Mouse (Mus musculus) intestine, embryonic 14.5 days (tissue): ENCODE results near the gene Alox12b. TPM values are rescaled to one million over a fixed set of nuclear protein-coding genes. Genes with fewer than 3 reads are reported as not detected.

Source experiments
- ATAC-seq: fragments of 200-750 bp; cut with Nextera tagmentation; replicated peaks from 2 replicates; pipeline ENCODE4 v1.8.0; 2017; ENCODE audit warnings: low read depth, moderate number of reproducible peaks, moderate TSS enrichment, moderate library complexity; ENCODE audit not compliant: low FRiP score, low TSS enrichment
- DNase-seq: peaks from one replicate; pipeline ENCODE4 v3.0.0-alpha.2; 2018; ENCODE audit warnings: low spot score
- H3K27ac ChIP-seq: fragments of 300-500 bp; sonication (generic); 2 replicates; pipeline ENCODE4 v1.5.1; 2014; ENCODE audit warnings: low read depth, mild to moderate bottlenecking, control low read depth
- H3K27me3 ChIP-seq: fragments of 300-500 bp; sonication (generic); replicated peaks from 2 replicates; pipeline ENCODE4 v1.6.1; 2014; ENCODE audit warnings: low read length, control low read depth; ENCODE audit not compliant: control insufficient read depth, insufficient read depth
- H3K36me3 ChIP-seq: fragments of 300-500 bp; sonication (generic); 2 replicates; pipeline ENCODE4 v1.6.1; 2014; ENCODE audit warnings: low read length, control low read depth; ENCODE audit not compliant: control insufficient read depth, insufficient read depth
- H3K4me1 ChIP-seq: fragments of 300-500 bp; sonication (generic); replicated peaks from 2 replicates; pipeline ENCODE4 v1.6.1; 2014; ENCODE audit warnings: low read length, control low read depth, mixed read lengths; ENCODE audit not compliant: control insufficient read depth, insufficient read depth
- H3K4me2 ChIP-seq: fragments of 300-500 bp; sonication (generic); 2 replicates; pipeline ENCODE4 v1.6.1; 2014; ENCODE audit warnings: low read length
- H3K4me3 ChIP-seq: fragments of 300-500 bp; sonication (generic); 2 replicates; pipeline ENCODE4 v1.5.1; 2014; ENCODE audit warnings: low read depth, low read length, control low read depth, mixed read lengths
- H3K9ac ChIP-seq: fragments of 300-500 bp; sonication (generic); 2 replicates; pipeline ENCODE4 v1.6.1; 2014; ENCODE audit warnings: mild to moderate bottlenecking, low read length
- H3K9me3 ChIP-seq: fragments of 300-500 bp; sonication (generic); 2 replicates; pipeline ENCODE4 v1.6.1; 2016; ENCODE audit warnings: low read length, control low read depth; ENCODE audit not compliant: control insufficient read depth
- WGBS: fragments of 180-500 bp; shearing (Covaris S2); extraction: QIAGEN DNeasy Blood & Tissue Kit; methylation state at CpG from one replicate; pipeline ENCODE4 v1.1.7; 2014; 5-methylcytosine and 5-hydroxymethylcytosine counted together
- polyA plus RNA-seq: library from polyadenylated mRNA; unstranded; fragments of >200 nt; fragmentation: Nextera tagmentation; extraction: Ambion mirVana; gene quantifications from 2 replicates; pipeline ENCODE4 v1.2.1, GENCODE M21; 2014

Gene Alox12b
- polyA plus RNA-seq, 1 experiment from 2014 or later: 0.28 TPM

GRCm38 (mm10) chr11:69114018-69114417, 42.8 kb upstream of the Alox12b start:
- Histone ChIP-seq H3K9me3 (no peaks in the 10 kb centered on the region), H3K4me3 (no peak overlapping the region), H3K4me1 (peaks cover 11% of the 10 kb centered on the region), H3K27me3 (0 out of 2 replicates have a peak, but pooled peaks cover 6% of the 10 kb centered on the region), H3K36me3 (peaks cover 3% of the 10 kb centered on the region; the same call in 1 of the 2 replicates), H3K4me2 (no peak overlapping the region), H3K9ac (no peak overlapping the region), H3K27ac (no peak overlapping the region)
- ATAC-seq (no peak), DNase-seq (no peak)
- 68% methylated on average over 3 of the region's 3 CpGs for WGBS

DNA sequence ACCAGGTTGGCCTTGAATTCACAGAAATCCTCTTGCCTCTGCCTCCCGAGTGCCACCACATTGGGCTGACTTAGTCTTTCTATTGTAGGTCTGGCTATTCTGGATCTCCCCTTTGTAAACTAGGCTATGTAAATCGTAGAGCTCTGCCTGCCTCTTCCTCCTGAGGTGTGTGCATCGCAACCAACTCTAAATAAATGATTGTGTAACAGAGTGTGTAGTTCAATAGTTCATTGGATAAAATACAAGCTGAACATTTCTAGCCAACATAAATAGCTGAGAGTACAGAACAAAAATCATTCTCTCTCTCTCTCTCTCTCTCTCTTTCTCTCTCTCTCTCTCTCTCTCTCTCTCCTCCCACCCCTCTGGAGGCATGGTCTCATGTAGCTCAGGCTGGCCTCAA, 42.2 kb upstream of the Alox12b start:
- Histone ChIP-seq H3K9me3 (no peaks in the 10 kb centered on the region), H3K4me3 (no peak overlapping the region), H3K4me2 (no peak overlapping the region), H3K36me3 (no peaks in the 10 kb centered on the region), H3K27me3 (0 out of 2 replicates have a peak, but pooled peaks cover 6% of the 10 kb centered on the region), H3K27ac (no peak overlapping the region), H3K9ac (no peak overlapping the region), H3K4me1 (peaks cover 17% of the 10 kb centered on the region)
- 89% methylated on average over 3 of the region's 3 CpGs for WGBS
- DNase-seq (no peak), ATAC-seq (no peak)

DNA sequence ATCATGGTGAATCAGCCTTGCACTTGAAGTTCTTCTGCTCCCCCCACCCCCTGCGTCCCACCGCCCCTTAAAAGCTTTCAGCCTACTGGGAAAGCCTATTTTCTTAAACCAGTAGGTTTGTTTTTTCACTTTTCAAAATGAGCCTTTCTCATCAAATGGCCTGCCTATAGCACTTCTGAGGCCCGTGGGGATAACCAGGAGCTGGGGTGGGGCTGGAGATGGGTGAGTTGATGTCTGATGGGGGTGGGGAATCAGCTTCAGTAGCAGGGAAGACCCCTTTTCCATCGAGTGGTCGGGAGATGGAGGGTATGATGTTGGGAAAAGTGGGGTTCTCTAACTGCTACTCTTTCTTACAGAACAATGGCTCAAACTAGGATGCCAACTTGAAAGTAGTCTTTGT, 39.9 kb upstream of the Alox12b start:
- Histone ChIP-seq H3K27me3 (0 out of 2 replicates have a peak, but pooled peaks cover 8% of the 10 kb centered on the region), H3K36me3 (no peaks in the 10 kb centered on the region), H3K4me3 (0 out of 2 replicates have a peak overlapping the region, but pooled peaks have one; percentile 82), H3K9me3 (no peaks in the 10 kb centered on the region), H3K27ac (no peak overlapping the region), H3K9ac (no peak overlapping the region), H3K4me2 (peak overlapping the region; percentile 94), H3K4me1 (peaks cover 29% of the 10 kb centered on the region)
- ATAC-seq (no peak), DNase-seq (no peak)
- WGBS: 48% methylated on average over 5 of the region's 5 CpGs

GRCm38 (mm10) chr11:69117737-69118695, 38.8 kb upstream of the Alox12b start:
- WGBS: under 1% methylated on average over 45 of the region's 45 CpGs
- Histone ChIP-seq H3K9me3 (no peaks in the 10 kb centered on the region), H3K4me3 (peak overlapping the region; percentile 82), H3K9ac (peak overlapping the region; percentile 65), H3K27ac (peak overlapping the region; percentile 75), H3K4me2 (peak overlapping the region; percentile 94), H3K36me3 (no peaks in the 10 kb centered on the region), H3K4me1 (peaks cover 26% of the 10 kb centered on the region), H3K27me3 (0 out of 2 replicates have a peak, but pooled peaks cover 7% of the 10 kb centered on the region)
- peak; percentile 90 for DNase-seq
- peak; percentile 13; the same call in 1 of the 2 replicates for ATAC-seq

DNA sequence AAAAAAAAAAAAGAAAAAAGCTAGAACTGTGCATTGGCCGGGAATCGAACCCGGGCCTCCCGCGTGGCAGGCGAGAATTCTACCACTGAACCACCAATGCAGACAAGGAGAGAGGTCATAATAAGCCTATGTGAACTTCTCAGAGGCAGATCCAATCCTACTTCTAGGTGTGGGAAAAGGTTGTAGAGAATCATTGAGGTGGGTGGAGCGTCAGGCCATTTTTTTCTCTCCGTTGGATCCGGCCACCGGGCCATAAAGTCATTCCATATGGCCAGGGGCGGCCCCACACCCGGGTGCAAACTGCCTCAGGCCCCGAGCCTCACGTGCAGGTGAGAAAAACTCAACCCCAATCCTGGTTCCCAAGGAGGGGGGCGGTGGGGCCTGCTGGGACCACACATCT, 38.0 kb upstream of the Alox12b start:
- peak overlapping the region; percentile 82 for H3K4me3 ChIP-seq
- ATAC-seq: no peak; the same call in 1 of the 2 replicates
- peak; percentile 100 for DNase-seq
- no peak overlapping the region for H3K9ac ChIP-seq
- no peaks in the 10 kb centered on the region for H3K36me3 ChIP-seq
- H3K4me2 ChIP-seq: peak overlapping the region; percentile 94
- H3K27me3 ChIP-seq: 0 out of 2 replicates have a peak, but pooled peaks cover 7% of the 10 kb centered on the region
- H3K27ac ChIP-seq: peak overlapping the region; percentile 75; the same call in 1 of the 2 replicates
- H3K9me3 ChIP-seq: no peaks in the 10 kb centered on the region
- WGBS: under 1% methylated on average over 15 of the region's 15 CpGs
- H3K4me1 ChIP-seq: peaks cover 26% of the 10 kb centered on the region

DNA sequence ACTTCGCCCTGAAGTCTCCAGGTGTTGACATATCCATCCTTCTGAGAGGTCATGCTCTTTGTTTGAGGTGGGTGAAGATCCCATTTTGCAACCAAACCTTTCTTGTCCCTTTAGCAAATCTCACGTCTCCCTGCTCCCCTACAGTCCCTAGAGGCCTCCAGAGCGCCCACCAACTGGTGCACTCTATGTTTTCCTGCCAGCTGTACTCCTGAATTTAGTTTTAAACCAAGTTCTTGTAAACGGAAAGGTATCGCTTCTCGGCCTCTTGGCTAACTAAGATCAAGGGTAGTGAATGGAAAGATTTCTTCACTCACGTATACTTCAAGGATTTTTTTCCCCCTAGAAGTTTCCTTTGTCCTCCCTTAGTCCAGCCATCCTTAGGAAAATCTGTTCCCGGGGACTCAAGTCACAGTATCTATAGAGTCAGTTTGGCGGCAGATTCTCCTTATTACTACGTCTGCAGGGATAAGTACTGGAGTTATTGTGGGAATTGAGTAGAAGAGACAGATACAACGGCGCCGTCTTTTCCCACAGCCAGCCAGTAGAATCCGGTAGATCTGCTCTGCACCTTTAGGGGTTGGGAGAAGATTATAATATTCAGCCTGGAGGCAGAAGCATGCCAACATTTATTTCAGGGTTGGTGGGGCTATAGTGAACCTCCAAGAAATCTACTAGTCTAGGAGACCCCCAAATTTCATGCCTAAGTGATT, 37.2 kb upstream of the Alox12b start:
- Histone ChIP-seq H3K4me3 (peak overlapping the region; percentile 82), H3K27ac (no peak overlapping the region), H3K9ac (no peak overlapping the region), H3K4me1 (peaks cover 26% of the 10 kb centered on the region), H3K4me2 (peak overlapping the region; percentile 94), H3K9me3 (no peaks in the 10 kb centered on the region), H3K27me3 (0 out of 2 replicates have a peak, but pooled peaks cover 4% of the 10 kb centered on the region), H3K36me3 (no peaks in the 10 kb centered on the region)
- 40% methylated on average over 14 of the region's 14 CpGs for WGBS
- no peak for ATAC-seq
- DNase-seq: no peak

DNA sequence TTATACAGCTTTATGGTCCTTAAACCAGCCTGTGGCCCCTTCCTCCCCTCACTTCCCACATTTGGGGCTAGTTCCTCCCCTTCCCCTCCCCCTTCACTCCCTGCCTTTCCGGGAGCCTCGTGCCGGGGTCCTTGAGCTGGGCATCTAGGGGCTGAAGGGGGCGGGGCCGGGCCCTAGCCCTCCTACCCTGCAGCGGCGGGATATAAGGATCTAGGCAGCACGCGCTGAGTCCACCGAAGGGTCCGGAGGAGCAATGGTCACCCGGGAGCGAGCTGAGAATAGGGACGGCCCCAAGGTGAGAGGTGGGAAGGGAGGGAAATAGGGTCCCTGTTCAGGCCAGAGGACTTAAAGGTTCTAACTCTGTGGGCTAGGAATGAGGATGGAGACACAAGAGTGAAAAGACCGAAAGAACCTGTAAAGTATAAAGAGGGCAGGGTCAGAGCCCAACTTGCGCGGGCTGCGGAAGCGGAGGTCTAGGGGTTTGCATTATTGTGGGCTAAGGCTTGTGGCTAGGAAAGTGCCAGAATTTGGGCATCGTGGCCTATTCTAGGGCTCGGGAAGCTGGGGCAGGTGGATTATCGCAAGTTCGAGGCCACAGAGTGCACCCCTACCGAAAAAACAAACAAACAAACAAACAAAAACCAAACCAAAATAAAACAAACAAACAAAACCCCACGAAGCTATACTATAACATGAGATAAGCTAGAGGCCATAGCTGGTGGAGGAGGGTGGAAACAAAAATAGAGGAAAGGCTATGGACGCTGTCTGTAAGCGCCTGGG, 36.4 kb upstream of the Alox12b start, which contains the start of gene Hes7:
Hes7 (plus strand) TSS at position 184 of the 780 bp plus-strand sequence.
- WGBS: 2% methylated on average over 27 of the region's 27 CpGs
- peak within 1 kb of the TSS; percentile 82 for H3K4me3 ChIP-seq
- 0 out of 2 replicates have a peak, but pooled peaks cover 4% of the 10 kb centered on the region for H3K27me3 ChIP-seq
- no peak for ATAC-seq
- DNase-seq: peak; percentile 63
- peaks cover 26% of the 10 kb centered on the region for H3K4me1 ChIP-seq
- no peaks in the 10 kb centered on the region for H3K36me3 ChIP-seq
- no peaks in the 10 kb centered on the region for H3K9me3 ChIP-seq
- H3K9ac ChIP-seq: peak within 1 kb of the TSS; percentile 60
- H3K27ac ChIP-seq: no peak within 1 kb of the TSS
- H3K4me2 ChIP-seq: peak within 1 kb of the TSS; percentile 94
